Mouse (Mus musculus) left cerebral cortex, postnatal 36 days (tissue): ENCODE data around the gene Scube1. TPM values are rescaled to one million over a fixed set of nuclear protein-coding genes. Genes with fewer than 3 reads are reported as not detected.

Experiments used
- total RNA-seq, 2 experiments: library from RNA; stranded (reverse); gene quantifications; 2 replicates each; pipeline ENCODE4 v1.2.3; 2021

Gene Scube1
- total RNA-seq, 2 experiments from 2014 or later: 68.5 to 71.1 TPM

Other genes with a start within 250 kb of the Scube1 start
- gene Ttll1, start 214.1 kb downstream of the Scube1 start, total RNA-seq: 10 to 100 TPM; 49.7 to 52.3 TPM
- not detected for gene Bik, start 198.2 kb downstream of the Scube1 start, total RNA-seq
- gene Tspo, start 161.4 kb downstream of the Scube1 start, total RNA-seq: 1 to 10 TPM; 4.5 to 5.7 TPM
- gene Mcat, start 161.2 kb downstream of the Scube1 start, total RNA-seq: 10 to 100 TPM; 27.5 to 33.5 TPM
- 10 to 100 TPM; 11.7 to 13.8 TPM for gene Ttll12, start 129.9 kb downstream of the Scube1 start, total RNA-seq
- 100 to 1,000 TPM; 194 to 214 TPM for gene Mpped1, start 54.4 kb upstream of the Scube1 start, total RNA-seq